Mouse (Mus musculus): ENCODE measurements around the gene Gm10058. TPM values are rescaled to one million over a fixed set of nuclear protein-coding genes. Genes with fewer than 3 reads are reported as not detected.

Gm10058 gene
- not detected for polyA plus RNA-seq (2015; fragmentation: Illumina TruSeq; extraction: RNeasy Lipid Tissue Mini Kit (QIAGEN cat#74804); ENCODE audit: insufficient read depth, low replicate concordance)

DNA sequence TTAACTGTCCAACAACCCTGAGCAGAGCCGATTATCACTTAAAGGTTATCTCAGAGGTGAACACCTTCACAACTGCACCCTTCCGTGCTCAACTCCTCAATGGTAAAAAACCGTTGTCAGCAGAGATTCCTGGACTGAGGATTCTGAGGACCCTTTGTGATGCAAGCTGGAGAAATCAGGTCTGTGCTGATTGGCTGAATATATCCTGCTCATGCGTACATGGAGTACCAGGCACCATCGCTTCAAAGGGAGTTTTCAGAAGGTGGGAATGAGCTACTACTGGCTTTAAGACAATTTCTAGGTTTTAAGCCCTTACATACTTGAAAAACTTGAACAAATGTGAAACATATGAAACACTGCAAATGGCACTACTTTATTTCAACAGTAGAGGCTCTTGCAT lies at the start of gene Gm10058:
Gm10058 (minus strand) TSS at position 101 of the 400 bp plus-strand sequence.

Data from spleen, adult 10 weeks (tissue).